Mouse (Mus musculus): ENCODE results near the gene Errfi1. TPM values are rescaled to one million over a fixed set of nuclear protein-coding genes. Genes with fewer than 3 reads are reported as not detected.

Gene Errfi1
- polyA plus RNA-seq (2015; fragmentation: Nextera tagmentation; extraction: Ambion mirVana): 12.8 and 13.9 TPM in 2 replicates

DNA sequence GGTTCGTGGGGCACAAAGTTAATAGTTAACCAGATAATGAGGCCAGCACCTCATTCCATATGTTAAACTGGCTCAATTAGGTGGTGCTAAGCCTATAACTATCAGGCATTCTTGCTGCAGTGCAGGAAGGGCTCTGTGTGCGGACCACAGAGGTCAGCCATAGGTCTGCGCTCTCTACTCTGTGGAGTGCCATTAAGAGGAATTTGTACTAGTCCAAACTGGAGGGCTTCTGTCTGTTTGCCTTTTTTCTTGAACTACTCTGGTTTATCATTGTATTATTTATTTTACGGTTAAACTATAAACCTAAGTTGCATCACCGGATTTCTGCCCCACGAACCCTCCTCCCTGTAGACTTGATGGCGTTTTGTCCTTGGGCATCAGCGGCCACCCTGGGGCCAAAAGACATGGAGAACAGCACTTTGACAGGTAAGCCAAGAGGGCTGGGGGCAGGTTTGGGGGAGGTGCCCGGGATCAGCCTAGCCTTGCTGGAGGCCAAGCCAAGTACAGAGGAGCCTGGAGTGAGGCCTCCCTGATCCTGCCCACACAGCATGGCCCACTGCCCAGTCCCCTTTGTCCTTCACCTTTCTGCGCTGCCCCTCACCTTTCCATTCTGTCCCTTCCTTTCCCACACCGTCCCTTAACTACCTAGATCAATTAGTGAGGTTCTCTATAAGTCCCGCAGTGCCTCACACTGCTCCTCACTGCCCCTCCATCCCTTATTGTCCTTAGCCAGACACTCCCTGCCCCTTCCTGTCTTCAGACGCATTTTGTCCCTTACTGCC is at the start of gene Errfi1:
TSS of gene Errfi1 (plus strand) at position 240 of the 782 bp plus-strand sequence.
- H3K9me3 ChIP-seq (replicated peaks; ENCODE audit: control insufficient read depth, low read length): no peaks in the 10 kb centered on the region
- no peak for ATAC-seq (replicated peaks; ENCODE audit: extremely low read depth, insufficient read depth, low FRiP score)
- no peak within 1 kb of the TSS for H3K27ac ChIP-seq (ENCODE audit: low read length)
- no peaks in the 10 kb centered on the region for H3K27me3 ChIP-seq (ENCODE audit: control insufficient read depth, insufficient read depth, low read length)
- H3K36me3 ChIP-seq (ENCODE audit: control insufficient read depth, insufficient read depth): no peaks in the 10 kb centered on the region
- peak within 1 kb of the TSS; percentile 81 for H3K4me3 ChIP-seq (ENCODE audit: low read length)
- H3K4me2 ChIP-seq (ENCODE audit: low read depth, low read length): peak within 1 kb of the TSS; percentile 82
- peaks cover 10% of the 10 kb centered on the region; the same call in 1 of the 2 replicates for H3K4me1 ChIP-seq (ENCODE audit: control insufficient read depth, insufficient read depth, low read length)
- 58% methylated on average over 13 of the region's 13 CpGs for WGBS
- peak within 1 kb of the TSS; percentile 66 for H3K9ac ChIP-seq (ENCODE audit: low read length)

DNA sequence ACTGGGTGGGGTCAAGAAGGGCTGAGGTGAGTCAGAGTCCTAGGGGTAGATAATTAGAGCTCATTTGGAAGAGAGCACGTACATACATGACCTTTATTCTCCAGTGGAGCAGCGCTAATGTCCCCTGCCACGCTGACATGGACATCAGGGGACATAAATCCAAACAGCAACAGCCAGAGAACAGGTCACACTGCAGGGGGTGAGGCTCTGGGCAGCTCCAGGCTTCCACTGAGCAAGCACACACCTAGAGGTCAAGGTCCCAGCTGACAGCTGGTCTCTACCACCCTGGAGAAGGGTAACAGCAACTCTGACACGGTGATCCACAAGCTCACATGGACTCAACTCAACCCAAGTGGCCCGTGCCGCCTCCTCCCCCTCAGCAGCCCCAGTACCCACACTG is 49.5 kb upstream of the Errfi1 start:
- Histone ChIP-seq H3K27ac (ENCODE audit: low read length) (no peak overlapping the region), H3K9ac (ENCODE audit: low read length) (no peak overlapping the region), H3K27me3 (ENCODE audit: control insufficient read depth, insufficient read depth, low read length) (no peaks in the 10 kb centered on the region), H3K4me3 (ENCODE audit: low read length) (no peak overlapping the region), H3K4me1 (ENCODE audit: control insufficient read depth, insufficient read depth, low read length) (peaks cover 32% of the 10 kb centered on the region), H3K4me2 (ENCODE audit: low read depth, low read length) (no peak overlapping the region), H3K36me3 (ENCODE audit: control insufficient read depth, insufficient read depth) (no peaks in the 10 kb centered on the region), H3K9me3 (replicated peaks; ENCODE audit: control insufficient read depth, low read length) (no peaks in the 10 kb centered on the region)
- WGBS: 87% methylated on average over 6 of the region's 6 CpGs
- ATAC-seq (replicated peaks; ENCODE audit: extremely low read depth, insufficient read depth, low FRiP score): no peak

DNA sequence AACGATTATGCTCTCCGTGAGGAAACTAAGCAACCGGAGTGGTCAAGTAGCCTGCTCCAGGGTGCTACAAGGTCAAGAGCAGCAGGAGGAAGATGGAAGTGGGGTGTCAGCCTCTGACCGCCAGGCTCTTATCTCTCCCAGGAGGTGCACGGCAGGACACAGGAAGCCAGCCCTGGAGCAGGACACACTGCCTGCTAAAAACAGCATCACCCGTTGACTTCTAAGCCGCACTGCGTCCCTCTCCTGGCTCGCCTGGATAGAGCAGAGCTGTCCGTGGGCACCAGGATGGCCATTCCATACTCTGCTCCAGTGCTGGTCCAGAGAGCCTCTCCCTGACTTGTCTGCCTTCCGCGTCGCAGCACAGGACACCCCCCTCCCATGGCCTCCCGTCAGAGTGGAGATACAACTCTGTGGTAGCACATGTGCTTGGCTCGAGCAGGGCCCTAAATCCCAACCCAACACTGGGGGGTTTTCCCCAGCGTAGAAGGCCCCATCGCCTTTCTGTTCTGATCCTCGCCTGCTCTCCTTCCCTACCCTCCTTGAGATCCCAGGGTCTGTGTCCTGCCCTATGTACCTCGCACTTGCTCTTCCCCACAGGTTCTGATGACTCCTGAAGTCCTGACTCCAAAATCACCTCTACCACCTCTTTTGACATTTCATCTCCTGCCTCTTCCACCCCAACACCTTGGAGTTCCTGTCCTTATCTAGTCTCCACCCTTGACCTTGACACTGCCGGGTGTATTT is 45.8 kb upstream of the Errfi1 start:
- H3K9me3 ChIP-seq (replicated peaks; ENCODE audit: control insufficient read depth, low read length): no peaks in the 10 kb centered on the region
- peak; percentile 16 for ATAC-seq (replicated peaks; ENCODE audit: extremely low read depth, insufficient read depth, low FRiP score)
- H3K4me1 ChIP-seq (ENCODE audit: control insufficient read depth, insufficient read depth, low read length): peaks cover 26% of the 10 kb centered on the region
- H3K27me3 ChIP-seq (ENCODE audit: control insufficient read depth, insufficient read depth, low read length): no peaks in the 10 kb centered on the region
- peak overlapping the region; percentile 55; the same call in 1 of the 2 replicates for H3K9ac ChIP-seq (ENCODE audit: low read length)
- peak overlapping the region; percentile 56 for H3K4me2 ChIP-seq (ENCODE audit: low read depth, low read length)
- 19% methylated on average over 20 of the region's 20 CpGs for WGBS
- no peaks in the 10 kb centered on the region for H3K36me3 ChIP-seq (ENCODE audit: control insufficient read depth, insufficient read depth)
- peak overlapping the region; percentile 59 for H3K27ac ChIP-seq (ENCODE audit: low read length)
- peak overlapping the region; percentile 10 for H3K4me3 ChIP-seq (ENCODE audit: low read length)

DNA sequence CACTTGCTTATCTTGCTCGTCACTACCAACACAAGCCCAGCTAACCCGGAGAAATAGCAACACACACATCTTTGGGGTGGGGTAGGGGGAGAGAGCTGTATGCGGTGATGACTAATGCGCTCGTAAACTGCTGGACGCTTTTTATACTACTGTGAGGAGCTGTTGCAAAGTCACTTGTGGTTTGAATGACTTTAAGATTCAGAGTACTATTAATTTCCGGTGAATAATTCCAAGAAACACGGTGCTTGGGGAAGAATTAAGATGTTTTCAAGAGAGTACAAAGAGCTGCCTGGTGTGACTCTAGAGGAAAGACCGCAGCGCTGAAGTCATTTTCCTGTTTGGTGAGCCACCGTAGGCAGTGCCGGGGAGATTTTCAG is 45.3 kb upstream of the Errfi1 start:
- peak overlapping the region; percentile 47; the same call in 1 of the 2 replicates for H3K9ac ChIP-seq (ENCODE audit: low read length)
- 19% methylated on average over 12 of the region's 12 CpGs for WGBS
- peaks cover 26% of the 10 kb centered on the region for H3K4me1 ChIP-seq (ENCODE audit: control insufficient read depth, insufficient read depth, low read length)

DNA sequence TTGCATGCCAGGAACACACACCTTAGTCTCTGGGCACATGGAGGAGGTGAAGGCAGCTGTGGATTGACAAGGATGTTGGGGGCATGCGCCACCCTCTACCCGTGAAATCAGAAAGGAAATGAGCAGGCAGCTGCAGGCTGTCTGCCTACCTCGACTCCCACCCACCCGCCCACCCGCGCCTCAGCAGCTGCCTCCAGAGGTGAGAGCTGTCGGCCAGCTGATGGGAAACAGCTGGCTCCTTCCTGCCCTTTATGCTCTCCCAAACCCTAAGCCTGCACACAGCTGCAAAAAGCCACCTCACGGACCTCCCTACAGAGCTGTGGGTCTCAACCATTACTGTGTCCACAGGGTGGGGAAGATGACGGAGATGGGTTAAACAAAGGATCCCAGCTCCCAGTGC is 44.4 kb upstream of the Errfi1 start:
- Histone ChIP-seq H3K4me2 (ENCODE audit: low read depth, low read length) (peak overlapping the region; percentile 56; the same call in 1 of the 2 replicates), H3K27me3 (ENCODE audit: control insufficient read depth, insufficient read depth, low read length) (no peaks in the 10 kb centered on the region), H3K27ac (ENCODE audit: low read length) (no peak overlapping the region), H3K36me3 (ENCODE audit: control insufficient read depth, insufficient read depth) (no peaks in the 10 kb centered on the region), H3K4me3 (ENCODE audit: low read length) (no peak overlapping the region), H3K9ac (ENCODE audit: low read length) (no peak overlapping the region), H3K9me3 (replicated peaks; ENCODE audit: control insufficient read depth, low read length) (no peaks in the 10 kb centered on the region), H3K4me1 (ENCODE audit: control insufficient read depth, insufficient read depth, low read length) (peaks cover 26% of the 10 kb centered on the region)
- peak; percentile 33; the same call in 1 of the 2 replicates for ATAC-seq (replicated peaks; ENCODE audit: extremely low read depth, insufficient read depth, low FRiP score)
- WGBS: 26% methylated on average over 9 of the region's 9 CpGs

More for the DNA sequence above, 45.3 kb upstream of the Errfi1 start:
- H3K4me2 ChIP-seq (ENCODE audit: low read depth, low read length): peak overlapping the region; percentile 56
- peak overlapping the region; percentile 59 for H3K27ac ChIP-seq (ENCODE audit: low read length)
- no peaks in the 10 kb centered on the region for H3K36me3 ChIP-seq (ENCODE audit: control insufficient read depth, insufficient read depth)
- ATAC-seq (replicated peaks; ENCODE audit: extremely low read depth, insufficient read depth, low FRiP score): peak; percentile 53
- H3K9me3 ChIP-seq (replicated peaks; ENCODE audit: control insufficient read depth, low read length): no peaks in the 10 kb centered on the region
- H3K27me3 ChIP-seq (ENCODE audit: control insufficient read depth, insufficient read depth, low read length): no peaks in the 10 kb centered on the region
- no peak overlapping the region for H3K4me3 ChIP-seq (ENCODE audit: low read length)

DNA sequence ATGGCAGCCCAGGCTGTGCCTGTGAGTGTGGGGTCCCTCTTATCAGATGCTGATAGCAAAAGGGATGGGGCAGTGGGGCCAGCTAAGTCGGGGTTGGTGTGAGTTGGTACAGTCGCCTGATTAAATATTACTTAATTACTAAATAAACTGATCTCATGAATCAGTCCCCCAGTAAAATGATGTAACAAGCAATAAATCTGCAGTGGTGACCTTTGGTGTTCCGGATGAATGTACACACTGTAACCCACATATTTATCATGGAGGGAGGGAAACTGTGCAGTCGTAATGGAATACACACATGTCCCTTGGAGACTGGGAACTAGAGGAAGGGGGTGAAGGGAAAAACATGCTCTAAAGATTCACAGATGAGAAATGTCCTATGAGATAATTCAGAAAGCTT is 38.6 kb upstream of the Errfi1 start:
- no peak overlapping the region for H3K9ac ChIP-seq (ENCODE audit: low read length)
- H3K4me3 ChIP-seq (ENCODE audit: low read length): no peak overlapping the region
- no peaks in the 10 kb centered on the region for H3K9me3 ChIP-seq (replicated peaks; ENCODE audit: control insufficient read depth, low read length)
- no peaks in the 10 kb centered on the region for H3K27me3 ChIP-seq (ENCODE audit: control insufficient read depth, insufficient read depth, low read length)
- WGBS: 68% methylated on average over 4 of the region's 4 CpGs
- H3K4me1 ChIP-seq (ENCODE audit: control insufficient read depth, insufficient read depth, low read length): no peaks in the 10 kb centered on the region
- H3K36me3 ChIP-seq (ENCODE audit: control insufficient read depth, insufficient read depth): no peaks in the 10 kb centered on the region
- H3K4me2 ChIP-seq (ENCODE audit: low read depth, low read length): no peak overlapping the region
- ATAC-seq (replicated peaks; ENCODE audit: extremely low read depth, insufficient read depth, low FRiP score): no peak
- H3K27ac ChIP-seq (ENCODE audit: low read length): no peak overlapping the region

DNA sequence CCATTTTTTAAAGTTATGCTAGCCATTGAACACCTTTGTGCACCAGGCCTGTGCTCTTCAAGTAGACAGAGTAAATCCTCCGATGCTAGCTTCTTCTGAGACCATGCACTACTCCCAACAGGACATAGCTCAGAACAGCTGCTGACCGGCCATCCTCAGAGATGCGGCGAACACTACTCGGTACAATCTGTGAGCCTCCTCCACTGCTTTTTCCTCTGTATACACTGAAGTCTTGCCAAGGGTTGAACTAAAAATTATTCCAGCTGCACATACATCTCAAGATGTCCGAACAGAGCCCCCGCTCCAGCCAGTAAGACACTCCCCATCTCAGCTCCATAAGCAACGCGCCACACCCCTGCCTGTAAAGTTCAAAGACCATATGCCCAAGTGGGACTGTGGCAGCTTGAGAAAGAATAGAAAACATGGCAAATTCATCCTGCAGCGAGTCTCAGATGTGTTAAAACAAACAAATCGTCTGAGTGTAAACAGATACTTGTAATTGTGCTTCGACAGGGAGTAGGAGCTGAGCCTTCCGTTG is 37.2 kb upstream of the Errfi1 start:
- no peaks in the 10 kb centered on the region for H3K9me3 ChIP-seq (replicated peaks; ENCODE audit: control insufficient read depth, low read length)
- no peak overlapping the region for H3K4me2 ChIP-seq (ENCODE audit: low read depth, low read length)
- no peak overlapping the region for H3K9ac ChIP-seq (ENCODE audit: low read length)
- no peak overlapping the region for H3K4me3 ChIP-seq (ENCODE audit: low read length)
- no peak for ATAC-seq (replicated peaks; ENCODE audit: extremely low read depth, insufficient read depth, low FRiP score)
- peak overlapping the region; percentile 60 for H3K27ac ChIP-seq (ENCODE audit: low read length)
- no peaks in the 10 kb centered on the region for H3K27me3 ChIP-seq (ENCODE audit: control insufficient read depth, insufficient read depth, low read length)
- no peaks in the 10 kb centered on the region for H3K4me1 ChIP-seq (ENCODE audit: control insufficient read depth, insufficient read depth, low read length)
- no peaks in the 10 kb centered on the region for H3K36me3 ChIP-seq (ENCODE audit: control insufficient read depth, insufficient read depth)
- 62% methylated on average over 13 of the region's 13 CpGs for WGBS

DNA sequence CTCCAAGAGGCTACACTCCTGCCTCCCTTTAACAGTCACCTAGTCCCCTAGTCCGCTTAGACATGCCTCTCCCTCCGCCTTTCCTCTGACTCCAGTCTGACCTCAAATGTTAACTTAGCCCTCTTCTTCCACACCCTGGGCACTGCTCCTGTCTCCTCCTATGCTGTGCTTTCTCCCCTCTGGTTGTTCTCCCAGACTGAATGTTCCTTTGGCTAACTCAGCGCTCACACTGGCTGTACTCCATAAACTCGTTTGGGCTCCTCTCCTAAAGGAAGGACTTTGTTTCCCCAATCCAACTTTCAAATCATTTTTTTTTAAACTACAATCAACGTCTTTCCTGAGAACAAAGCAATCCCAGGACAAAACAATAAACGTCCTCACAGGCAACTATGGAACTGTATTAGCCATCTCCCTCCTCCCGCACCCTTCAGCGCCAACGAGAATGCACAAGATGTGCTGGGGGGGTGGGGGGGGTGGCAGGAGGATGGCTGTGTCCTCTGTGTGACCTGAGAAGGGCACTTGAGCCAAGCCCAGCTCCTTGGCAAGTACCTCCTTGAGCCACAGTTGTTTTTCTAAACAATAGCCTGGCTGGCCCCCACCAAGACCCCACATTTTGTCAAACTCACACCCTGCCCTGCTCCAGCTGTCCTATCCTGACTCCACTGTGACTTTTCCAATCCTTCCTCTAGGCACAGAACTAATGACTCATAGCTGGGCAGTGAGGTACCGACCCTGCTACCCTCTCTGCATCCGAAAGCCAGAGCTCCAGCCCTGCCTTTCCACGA is 34.4 kb upstream of the Errfi1 start:
- WGBS: 65% methylated on average over 12 of the region's 12 CpGs
- 0 out of 2 replicates have a peak, but pooled peaks cover 3% of the 10 kb centered on the region for H3K4me1 ChIP-seq (ENCODE audit: control insufficient read depth, insufficient read depth, low read length)
- no peaks in the 10 kb centered on the region for H3K36me3 ChIP-seq (ENCODE audit: control insufficient read depth, insufficient read depth)
- no peak overlapping the region for H3K9ac ChIP-seq (ENCODE audit: low read length)
- H3K27me3 ChIP-seq (ENCODE audit: control insufficient read depth, insufficient read depth, low read length): no peaks in the 10 kb centered on the region
- H3K4me2 ChIP-seq (ENCODE audit: low read depth, low read length): no peak overlapping the region
- no peak overlapping the region for H3K27ac ChIP-seq (ENCODE audit: low read length)
- H3K9me3 ChIP-seq (replicated peaks; ENCODE audit: control insufficient read depth, low read length): no peaks in the 10 kb centered on the region
- no peak for ATAC-seq (replicated peaks; ENCODE audit: extremely low read depth, insufficient read depth, low FRiP score)
- H3K4me3 ChIP-seq (ENCODE audit: low read length): no peak overlapping the region
